Mouse (Mus musculus) ES-Bruce4 (cell line): ENCODE data around the gene Ccl25.

ENCODE experiments used
- CTCF ChIP-seq: IDR thresholded peaks from one replicate; pipeline ENCODE4 v1.8.1; 2011; ENCODE audit warnings: low read depth, low read length
- EP300 ChIP-seq: IDR thresholded peaks from 2 replicates; pipeline ENCODE4 v1.6.1; 2011; ENCODE audit warnings: low read depth, low read length; ENCODE audit not compliant: insufficient read depth
- POLR2A ChIP-seq: IDR thresholded peaks from one replicate; pipeline ENCODE4 v1.8.1; 2011; ENCODE audit warnings: low read length; ENCODE audit not compliant: insufficient read depth

DNA sequence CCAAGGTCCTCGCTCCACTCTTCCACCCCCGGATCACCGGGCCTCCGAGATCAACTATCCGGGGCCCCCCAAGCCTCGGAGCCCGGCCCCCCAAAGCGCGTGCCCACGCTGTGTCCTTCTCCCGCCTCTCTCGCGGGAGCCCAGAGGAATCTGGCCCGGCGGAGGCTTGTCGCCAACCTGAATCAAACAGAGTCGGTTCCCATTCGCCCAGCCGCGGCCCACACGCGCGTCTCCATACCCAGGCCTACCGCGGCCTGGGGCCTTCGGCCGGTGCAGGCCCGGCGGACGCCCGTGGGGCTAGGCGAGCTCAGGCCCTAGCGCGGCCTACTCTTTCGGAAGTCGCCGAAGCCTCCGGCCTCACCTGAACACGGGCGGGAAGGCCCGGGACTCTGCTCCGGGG lies 485 bp upstream of the Ccl25 start:
- TF ChIP-seq CTCF (no peak), POLR2A (no peak), EP300 (no peak)
